Mouse (Mus musculus): ENCODE measurements around the gene Grpel1.

GRCm38 (mm10) chr5:36480398-36480797, 15.6 kb downstream of the Grpel1 start:
- TF ChIP-seq EP300 (IDR thresholded peaks at IDR 0.05; ENCODE audit: low read depth) (no peak), CTCF (IDR thresholded peaks at IDR 0.05; ENCODE audit: low read depth) (no peak)

All from liver, postnatal 0 days (tissue).